Mouse (Mus musculus): ENCODE measurements at regions not wholly inside any gene's neighbourhood (a gene's known extent, or its start where the extent isn't known, plus 50 kb on each side); places are given as distances from the start of the nearest gene placed in this dataset.

GRCm38 (mm10) chr10:111827246-111827645 lies 145.2 kb upstream of the Krr1 start:
- DNase-seq: no peak

DNA sequence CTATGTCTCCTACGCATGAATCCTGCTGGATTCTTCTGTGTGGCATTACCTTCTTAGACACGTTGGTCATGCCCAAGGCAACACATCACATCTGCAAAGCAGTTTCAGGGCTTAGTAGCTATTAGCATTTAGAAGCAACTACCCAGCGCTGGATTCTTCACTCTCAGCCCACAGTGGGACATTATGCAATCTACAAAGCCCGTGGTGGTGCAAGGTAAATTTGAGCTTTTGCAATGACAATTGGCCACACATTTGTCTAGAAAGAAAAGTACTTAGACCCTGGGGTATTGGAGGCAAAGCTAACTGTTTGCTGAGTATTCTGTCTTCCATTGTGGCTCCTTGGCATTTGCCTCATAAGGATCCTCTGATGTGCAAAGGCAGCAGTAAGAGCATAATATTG lies 144.5 kb upstream of the Krr1 start:
- DNase-seq: no peak

GRCm38 (mm10) chr10:111828610-111829009 lies 143.9 kb upstream of the Krr1 start:
- DNase-seq: no peak

- DNase-seq: no peak
Observed at GRCm38 (mm10) chr10:111829291-111829690, 143.2 kb upstream of the Krr1 start.

GRCm38 (mm10) chr10:111831105-111831504 lies 141.4 kb upstream of the Krr1 start:
- no peak for DNase-seq

DNA sequence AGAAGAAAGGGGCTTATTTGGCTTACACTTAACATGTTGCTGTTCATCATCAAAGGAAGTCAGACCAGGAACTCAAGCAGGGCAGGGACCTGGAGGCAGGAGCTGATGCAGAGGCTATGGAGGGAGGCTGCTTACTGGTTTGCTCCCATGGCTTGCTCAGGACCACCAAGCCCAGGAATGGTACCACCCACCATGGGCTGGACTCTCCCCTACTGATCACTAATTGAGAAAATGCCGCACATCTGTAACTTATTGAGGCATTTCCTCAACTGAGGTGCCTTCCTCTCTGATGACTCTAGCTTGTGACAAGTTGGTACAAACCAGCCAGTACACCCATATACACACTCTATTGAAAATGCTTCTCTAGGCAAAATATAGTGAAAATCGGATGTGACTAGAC lies 138.9 kb upstream of the Krr1 start:
- DNase-seq: no peak

GRCm38 (mm10) chr10:111834280-111834679 lies 138.2 kb upstream of the Krr1 start:
- DNase-seq: peak in 1 of 2 experiments; percentile 15

GRCm38 (mm10) chr10:111834925-111835823 lies 137.3 kb upstream of the Krr1 start:
- peak; percentile 42 to 44 for DNase-seq

DNA sequence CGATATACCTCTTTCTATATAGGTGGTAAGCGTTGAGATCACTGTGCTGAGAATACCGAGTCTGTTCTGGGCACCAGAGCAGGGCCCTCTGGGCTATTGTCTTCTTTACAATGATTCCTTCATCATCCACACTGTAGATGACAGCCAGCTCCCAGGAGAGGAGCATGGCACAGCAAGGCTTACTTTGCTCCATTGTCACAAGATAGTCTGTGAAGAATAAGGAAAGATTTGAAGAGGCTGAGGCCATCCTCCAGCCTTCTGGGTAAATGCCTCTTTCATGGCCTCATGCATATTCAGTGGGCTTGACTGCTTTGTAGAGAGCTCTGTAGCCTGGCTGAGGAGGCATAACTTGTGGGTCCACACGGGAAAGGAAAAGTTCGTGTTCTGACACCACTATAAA lies 136.3 kb upstream of the Krr1 start:
- DNase-seq: no peak

DNA sequence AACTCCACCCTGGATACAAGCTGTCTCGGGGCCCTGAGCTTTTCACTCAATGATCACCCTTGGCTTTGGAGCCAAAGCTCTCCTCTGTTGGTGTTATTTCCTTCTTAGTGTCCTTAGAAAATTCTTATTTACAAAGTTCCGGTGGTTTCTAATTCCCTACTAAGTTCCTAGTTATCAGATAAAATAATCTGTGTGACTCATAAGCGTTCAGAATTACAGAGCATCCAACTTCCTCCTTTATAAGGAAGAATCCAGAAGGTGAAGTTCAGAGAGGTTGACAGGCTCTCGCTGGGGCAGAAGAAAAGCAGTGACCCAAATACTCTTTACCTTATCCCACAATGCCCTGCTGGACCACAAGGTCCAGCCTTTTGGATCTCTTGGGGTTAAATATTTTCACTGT lies 135.7 kb upstream of the Krr1 start:
- DNase-seq: no peak

GRCm38 (mm10) chr10:111842321-111842775 lies 130.1 kb upstream of the Krr1 start:
- no peak for DNase-seq

GRCm38 (mm10) chr10:111842896-111843295 lies 129.6 kb upstream of the Krr1 start:
- peak; percentile 25 to 38 for DNase-seq

DNA sequence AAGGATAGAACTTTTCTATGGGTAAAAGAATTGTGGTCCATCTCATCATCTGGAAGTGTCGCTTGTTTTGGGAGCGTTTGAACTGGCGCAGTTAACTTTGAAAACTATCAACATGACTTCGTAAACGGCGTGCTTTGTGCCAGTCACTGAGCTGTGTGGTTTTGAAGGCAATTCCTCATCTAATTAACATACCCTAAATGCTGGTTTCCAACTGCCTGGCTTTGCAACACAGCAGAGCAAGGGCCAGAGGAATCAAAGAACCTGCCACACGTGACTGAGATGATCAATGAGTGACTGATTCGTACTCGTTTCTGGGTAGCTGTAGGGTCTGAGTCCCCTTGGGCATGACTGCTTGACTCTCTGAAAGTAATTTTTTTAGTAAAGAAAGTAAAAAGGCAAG lies 129.2 kb upstream of the Krr1 start:
- no peak for DNase-seq

- peak; percentile 48 to 57 for DNase-seq
Observed at GRCm38 (mm10) chr10:111844144-111844543, 128.3 kb upstream of the Krr1 start.

GRCm38 (mm10) chr10:111845946-111846345 lies 126.5 kb upstream of the Krr1 start:
- no peak for DNase-seq

DNA sequence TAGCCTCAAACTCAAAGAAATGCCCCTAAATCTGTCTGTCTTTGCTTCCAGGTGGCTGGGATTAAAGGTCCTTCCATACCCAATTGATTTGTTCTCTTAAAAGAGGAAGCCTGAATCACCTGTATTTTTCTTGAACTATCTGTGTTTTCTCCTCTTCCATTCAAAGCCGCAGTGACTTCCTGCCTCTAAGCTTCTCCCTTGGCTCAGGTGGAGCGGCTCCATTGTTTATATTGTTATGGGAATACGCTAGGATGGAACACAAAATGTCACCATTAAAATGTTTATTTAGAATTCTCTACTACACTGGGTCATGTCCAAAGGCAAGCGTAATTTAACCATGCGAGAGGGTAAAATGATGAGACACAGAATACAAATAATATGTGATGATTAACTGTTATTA lies 118.2 kb upstream of the Krr1 start:
- no peak for DNase-seq

- DNase-seq: no peak
Observed at GRCm38 (mm10) chr10:111855496-111855895, 117.0 kb upstream of the Krr1 start.

- no peak for DNase-seq
Observed at GRCm38 (mm10) chr10:111858403-111858802, 114.1 kb upstream of the Krr1 start.

DNA sequence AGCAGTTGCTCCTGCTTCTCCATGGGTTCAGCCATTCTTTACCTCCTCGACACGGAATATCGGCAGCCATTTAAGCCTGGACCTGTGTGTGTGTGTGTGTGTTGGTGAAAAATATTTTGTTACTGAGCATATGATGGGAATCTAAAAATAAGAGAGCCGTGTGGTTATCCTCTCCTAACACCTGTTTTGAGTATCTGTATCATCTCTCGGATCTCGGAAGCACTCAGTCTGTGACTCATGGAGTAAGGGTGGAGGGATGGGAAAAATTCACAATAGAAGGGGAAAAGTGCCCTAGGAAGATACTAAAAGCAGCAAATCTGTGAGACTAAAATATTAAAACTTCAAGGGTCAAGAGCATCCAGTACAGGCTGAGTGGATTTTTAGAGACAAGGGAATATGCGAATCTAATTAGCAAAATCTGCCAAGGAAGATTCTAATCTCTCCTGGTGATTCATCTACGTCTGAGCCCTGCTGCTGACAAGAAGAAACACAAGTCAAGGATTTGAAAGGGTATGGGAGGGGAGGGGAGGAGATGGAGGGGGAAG lies 107.1 kb upstream of the Krr1 start:
- no peak for DNase-seq

DNA sequence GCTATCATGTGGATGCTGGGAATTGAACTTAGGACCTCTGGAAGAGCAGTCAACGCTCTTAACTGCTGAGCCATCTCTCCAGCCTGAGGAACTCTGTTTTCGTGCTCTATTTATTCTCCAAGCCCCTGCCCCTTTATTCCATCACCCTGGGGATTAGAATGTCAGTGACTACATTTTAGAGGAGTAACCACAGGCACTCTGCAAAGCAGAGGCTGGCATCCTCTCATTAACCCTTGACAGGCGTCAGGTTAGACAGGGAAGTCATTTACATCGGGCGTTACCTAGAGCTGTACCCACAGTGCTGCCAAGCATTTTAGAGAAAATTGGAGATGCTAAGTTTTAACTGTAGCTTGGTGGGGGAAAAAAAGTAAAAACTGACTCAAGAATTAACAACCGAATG lies 105.4 kb upstream of the Krr1 start:
- DNase-seq: no peak

DNA sequence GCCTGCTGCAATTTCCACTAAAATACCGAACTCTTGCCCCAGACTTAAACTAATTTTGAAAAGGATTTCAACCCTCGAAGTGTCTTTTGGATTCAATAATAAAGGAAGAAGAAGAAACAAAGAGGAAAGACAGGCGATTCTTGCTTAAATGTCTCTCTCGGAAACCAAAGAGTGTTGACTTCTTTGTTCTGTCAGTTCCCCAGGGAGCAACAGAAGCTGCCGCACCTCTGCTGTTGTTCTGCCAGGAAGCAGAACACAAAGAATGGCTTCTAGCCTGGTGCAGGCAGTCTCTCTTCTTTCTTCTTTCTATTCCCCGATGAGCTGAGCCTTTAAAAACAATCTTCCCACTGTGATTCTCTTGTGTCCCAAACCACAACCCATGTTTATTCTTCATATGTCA lies 104.9 kb upstream of the Krr1 start:
- DNase-seq: no peak

DNA sequence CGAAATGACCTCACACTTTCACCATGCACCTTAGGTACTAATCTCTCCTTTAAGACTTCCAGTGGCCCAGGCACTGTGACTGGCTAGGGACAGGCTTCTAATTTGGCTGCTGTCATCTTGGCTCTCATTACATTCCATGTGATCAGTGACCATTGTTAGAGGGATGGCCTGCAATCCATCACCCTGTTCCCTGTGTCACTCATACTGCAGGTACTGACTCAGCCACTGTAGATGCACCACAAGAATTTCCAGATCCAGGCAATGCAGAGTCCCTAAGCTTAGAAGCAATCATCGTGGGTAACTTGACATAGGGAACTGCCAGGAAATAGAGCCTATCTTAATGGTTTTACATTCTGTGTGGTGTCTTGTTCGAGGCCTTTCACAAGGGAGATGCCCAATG lies 92.1 kb upstream of the Krr1 start:
- DNase-seq: no peak

DNA sequence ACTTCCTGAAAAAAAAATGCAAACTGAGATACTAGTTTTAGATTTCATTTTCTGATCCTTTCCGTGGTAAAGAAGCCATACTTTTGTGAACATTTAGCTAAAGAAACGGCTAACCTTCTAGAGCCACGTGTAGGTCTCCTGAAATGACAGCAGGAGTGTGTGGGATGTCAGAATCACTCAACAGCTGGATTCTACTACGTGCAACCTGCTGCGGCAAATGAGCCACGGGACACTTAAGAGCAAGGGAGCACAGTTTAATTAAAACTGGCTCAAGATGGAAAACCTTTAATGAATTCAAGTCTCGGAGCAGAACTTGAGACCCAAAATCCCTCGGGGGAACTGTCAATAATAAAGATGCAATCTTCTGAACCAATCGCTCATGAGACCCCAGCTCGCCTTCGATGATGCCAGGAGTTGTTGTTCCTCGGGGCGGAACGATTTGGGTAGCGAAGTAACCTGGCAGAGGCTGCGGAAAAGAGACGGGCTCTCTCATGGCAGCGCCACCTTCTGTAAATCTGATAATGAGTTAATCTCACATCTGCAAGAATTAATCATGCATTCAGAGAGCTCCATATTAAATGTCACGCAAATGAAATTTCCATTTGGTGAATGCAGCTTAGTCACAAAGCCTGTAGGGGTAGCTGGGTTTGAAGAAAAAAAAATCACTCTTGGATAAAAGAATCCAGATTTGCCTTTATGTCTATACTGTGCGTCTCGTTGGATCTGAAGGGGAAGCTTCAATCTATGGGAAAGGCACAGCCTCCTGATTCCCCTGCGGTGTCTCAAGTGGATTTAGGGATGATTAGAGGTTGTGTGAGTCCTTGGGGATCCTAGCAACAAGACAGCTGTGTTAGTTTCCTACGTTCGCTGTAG lies 90.9 kb upstream of the Krr1 start:
- DNase-seq: no peak
